Mouse (Mus musculus) hindbrain, postnatal 0 days (tissue): Measurements from ENCODE around the gene Sprtn. TPM values are rescaled to one million over a fixed set of nuclear protein-coding genes. Genes with fewer than 3 reads are reported as not detected.
A peak's percentile ranks its signal among the peaks of the same experiment; 100 is the strongest.

Experiments used
- ATAC-seq: fragments of 200-750 bp; cut with Nextera tagmentation; 2 replicates; pipeline ENCODE4 v1.8.0; 2017; ENCODE audit warnings: mild to moderate bottlenecking, moderate TSS enrichment, moderate library complexity
- DNase-seq: peaks from one replicate; pipeline ENCODE4 v3.0.0-alpha.2; 2015; ENCODE audit warnings: low spot score
- H3K27ac ChIP-seq: fragments of 300-500 bp; sonication (generic); 2 replicates; pipeline ENCODE4 v1.5.1; 2014; ENCODE audit warnings: mild to moderate bottlenecking
- H3K27me3 ChIP-seq: fragments of 300-500 bp; sonication (generic); 2 replicates; pipeline ENCODE4 v1.6.1; 2014; ENCODE audit warnings: low read length, mixed read lengths; ENCODE audit not compliant: insufficient read depth
- H3K36me3 ChIP-seq: fragments of 300-500 bp; sonication (generic); 2 replicates; pipeline ENCODE4 v1.6.1; 2014; ENCODE audit warnings: low read length, mixed read lengths; ENCODE audit not compliant: insufficient read depth
- H3K4me1 ChIP-seq: fragments of 300-500 bp; sonication (generic); 2 replicates; pipeline ENCODE4 v1.6.1; 2014; ENCODE audit warnings: antibody characterized with exemption, low read length, mixed read lengths; ENCODE audit not compliant: insufficient read depth
- H3K4me2 ChIP-seq: fragments of 300-500 bp; sonication (generic); 2 replicates; pipeline ENCODE4 v1.6.1; 2014; ENCODE audit warnings: low read depth, mild to moderate bottlenecking, low read length, moderate library complexity, mixed read lengths
- H3K4me3 ChIP-seq: fragments of 300-500 bp; sonication (generic); 2 replicates; pipeline ENCODE4 v1.5.1; 2014; ENCODE audit warnings: low read length
- H3K9ac ChIP-seq: fragments of 300-500 bp; sonication (generic); replicated peaks from 2 replicates; pipeline ENCODE4 v1.6.1; 2014; ENCODE audit warnings: mild to moderate bottlenecking, low read length, moderate library complexity, mixed read lengths
- H3K9me3 ChIP-seq: fragments of 300-500 bp; sonication (generic); 2 replicates; pipeline ENCODE4 v1.6.1; 2016; ENCODE audit warnings: low read length, mixed read lengths
- CTCF ChIP-seq: IDR thresholded peaks from 2 replicates; pipeline ENCODE4 v1.5.1; 2016; ENCODE audit warnings: antibody characterized with exemption, control low read depth, low read depth
- WGBS: fragments of 180-500 bp; shearing (Covaris S2); extraction: QIAGEN DNeasy Blood & Tissue Kit; methylation state at CpG from one replicate; pipeline ENCODE4 v1.1.7; 2014; 5-methylcytosine and 5-hydroxymethylcytosine counted together
- polyA plus RNA-seq: library from polyadenylated mRNA; unstranded; fragments of >200 nt; fragmentation: Nextera tagmentation; extraction: Ambion mirVana; gene quantifications from 2 replicates; pipeline ENCODE4 v1.2.1, GENCODE M21; 2015
- total RNA-seq: library from RNA; depleted of rRNA; stranded (reverse); fragments of >200 nt; gene quantifications from 2 replicates; pipeline ENCODE4 v1.2.3, GENCODE M21; 2014

Sprtn gene
- total and polyA plus RNA-seq, 2 experiments from 2014 or later = 6.0 to 11.6 TPM

DNA sequence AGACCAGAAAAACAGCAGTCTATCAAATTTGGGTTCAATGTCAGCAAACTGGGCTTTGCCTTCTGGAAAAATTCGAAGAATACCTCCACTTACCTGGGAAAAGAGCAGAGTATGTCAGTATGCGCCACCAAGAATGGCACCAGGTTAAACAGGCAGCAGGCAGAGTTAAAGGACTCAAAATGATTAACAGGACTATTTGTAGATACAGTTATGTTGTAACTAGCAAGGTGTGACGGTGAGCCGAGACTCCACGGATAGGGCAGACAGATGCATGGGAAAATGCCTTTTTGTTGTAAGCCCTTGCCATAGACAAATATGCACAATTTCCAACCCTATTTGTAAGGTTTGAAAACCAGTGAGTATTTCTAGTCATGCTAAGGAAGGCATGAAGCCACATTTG, 16.4 kb downstream of the Sprtn start:
- H3K36me3 ChIP-seq = peaks cover 8% of the 10 kb centered on the region; the same call in 1 of the 2 replicates
- H3K9me3 ChIP-seq = no peaks in the 10 kb centered on the region
- no peak overlapping the region for H3K9ac ChIP-seq
- no peak overlapping the region for H3K27ac ChIP-seq
- 100% methylated on average over 5 of the region's 5 CpGs for WGBS
- no peaks in the 10 kb centered on the region for H3K27me3 ChIP-seq
- no peak overlapping the region for H3K4me3 ChIP-seq
- TF ChIP-seq CTCF = no peak
- H3K4me2 ChIP-seq = no peak overlapping the region
- no peaks in the 10 kb centered on the region for H3K4me1 ChIP-seq
- DNase-seq = no peak
- no peak for ATAC-seq

DNA sequence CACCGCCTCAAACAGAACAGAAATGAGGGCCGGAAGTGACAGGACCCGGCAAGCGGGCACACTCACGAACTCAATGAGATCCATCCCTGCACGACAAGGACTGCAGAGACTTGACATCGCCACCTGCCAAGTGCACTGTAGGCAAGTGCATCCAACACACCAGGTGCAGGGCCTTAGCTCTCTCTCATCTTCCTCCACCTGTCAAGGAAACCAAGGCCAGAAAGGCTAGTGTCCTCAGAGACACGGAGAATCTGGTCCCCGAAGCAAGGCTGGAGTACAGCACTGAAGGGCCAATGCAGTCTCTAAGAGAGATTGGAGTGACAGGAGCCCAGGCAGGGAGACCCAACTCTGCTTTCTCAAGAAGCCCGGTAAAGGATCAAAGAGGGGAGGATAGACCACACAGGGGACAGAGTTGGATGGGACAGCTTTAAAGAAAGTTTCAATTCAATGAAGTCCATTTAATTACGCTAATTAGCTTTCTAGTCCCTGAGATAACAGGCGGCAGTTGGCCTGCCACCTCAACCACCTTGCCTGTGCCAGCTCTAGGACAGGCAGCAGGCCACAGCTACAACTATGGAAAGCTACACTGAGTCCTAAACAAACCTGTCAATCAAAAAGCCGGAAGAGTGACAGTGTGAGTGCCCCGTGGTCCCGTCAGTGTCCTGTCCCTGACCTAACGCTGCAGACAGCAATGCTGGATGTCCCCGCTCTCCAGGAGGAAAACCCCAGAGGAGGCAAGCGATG, 20.2 kb downstream of the Sprtn start:
- Histone ChIP-seq H3K9ac (no peak overlapping the region), H3K36me3 (peaks cover 8% of the 10 kb centered on the region; the same call in 1 of the 2 replicates), H3K27ac (no peak overlapping the region), H3K9me3 (no peaks in the 10 kb centered on the region), H3K27me3 (no peaks in the 10 kb centered on the region), H3K4me3 (no peak overlapping the region), H3K4me1 (no peaks in the 10 kb centered on the region), H3K4me2 (no peak overlapping the region)
- 72% methylated on average over 18 of the region's 18 CpGs for WGBS
- ATAC-seq (no peak), DNase-seq (no peak)
- no peak for TF ChIP-seq CTCF

DNA sequence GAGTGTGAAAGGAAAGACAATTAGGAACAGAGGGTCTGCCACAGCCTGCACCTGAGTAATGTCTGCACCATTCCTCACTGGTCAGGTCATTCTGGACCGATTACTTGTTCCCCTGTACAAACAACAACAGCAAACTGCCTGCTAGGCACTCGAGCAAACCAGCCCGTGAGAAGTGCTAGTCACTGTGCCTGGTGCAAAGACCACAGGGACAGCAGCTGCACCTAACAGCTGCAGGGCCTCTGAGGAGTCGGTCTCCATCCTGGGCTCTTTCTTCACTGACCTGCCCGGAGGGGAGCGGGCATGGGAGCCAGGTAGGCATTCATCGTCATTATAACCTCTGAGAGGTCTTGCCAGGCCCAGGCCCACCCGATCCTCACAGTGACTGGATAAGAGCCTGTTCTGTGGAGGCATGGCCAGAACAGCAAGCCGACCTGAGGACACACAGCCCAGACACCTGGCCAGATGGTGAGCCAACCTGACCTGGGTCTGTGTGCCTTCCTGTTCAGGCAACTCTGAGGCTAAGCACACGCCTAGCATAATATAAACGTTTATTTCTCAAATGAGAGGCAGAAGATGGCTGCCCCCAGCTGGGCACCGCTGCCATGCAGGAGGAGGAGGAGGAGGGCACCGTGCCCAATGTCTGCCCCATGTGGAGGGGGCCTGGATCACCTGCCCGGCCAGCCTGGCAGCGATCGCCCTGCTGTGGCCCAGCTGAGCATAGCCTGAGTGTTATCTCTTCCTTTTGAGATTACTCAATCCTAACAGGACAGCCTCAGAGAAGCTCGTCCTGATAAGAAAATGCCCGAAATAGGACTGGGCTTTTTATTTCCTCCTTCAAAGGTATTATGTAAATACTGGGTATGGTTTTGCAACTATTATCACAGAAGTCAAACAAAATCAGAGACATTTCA, 23.9 kb downstream of the Sprtn start:
- ATAC-seq = no peak
- TF ChIP-seq CTCF = no peak
- no peak overlapping the region for H3K4me3 ChIP-seq
- H3K27me3 ChIP-seq = no peaks in the 10 kb centered on the region
- no peaks in the 10 kb centered on the region for H3K36me3 ChIP-seq
- no peak overlapping the region for H3K27ac ChIP-seq
- no peaks in the 10 kb centered on the region for H3K9me3 ChIP-seq
- H3K9ac ChIP-seq = no peak overlapping the region
- 67% methylated on average over 18 of the region's 18 CpGs for WGBS
- no peaks in the 10 kb centered on the region for H3K4me1 ChIP-seq
- H3K4me2 ChIP-seq = no peak overlapping the region
- peak; percentile 10 for DNase-seq

DNA sequence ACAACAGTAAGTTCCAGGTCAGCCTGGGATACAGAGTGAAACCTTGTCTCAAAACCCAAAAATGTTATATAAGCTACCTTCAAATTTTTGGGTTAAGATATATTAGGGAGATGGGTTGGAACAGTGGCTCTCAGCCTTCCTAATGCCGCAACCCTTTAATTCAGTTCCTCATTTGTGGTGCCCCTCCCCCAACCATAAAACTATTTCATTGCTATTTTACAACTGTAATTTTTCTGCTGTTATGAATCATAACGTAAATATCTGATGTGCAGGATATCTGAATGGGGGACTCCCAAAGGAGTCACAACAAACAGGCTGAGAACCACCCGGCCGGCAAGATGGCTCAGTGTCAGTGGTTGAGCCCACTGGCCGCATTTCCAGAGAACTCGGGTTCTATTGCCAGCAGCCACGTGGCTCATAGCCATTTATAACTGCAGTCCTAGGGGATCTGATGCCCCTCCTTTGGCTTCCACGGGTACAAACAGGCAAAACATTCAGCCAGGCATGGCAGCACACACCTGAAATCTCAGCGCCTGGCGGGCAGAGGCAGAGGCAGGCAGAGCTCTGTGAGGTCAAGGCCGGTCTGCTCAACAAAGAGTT, 24.9 kb downstream of the Sprtn start:
- H3K4me2 ChIP-seq = no peak overlapping the region
- ATAC-seq = no peak
- DNase-seq = no peak
- no peak overlapping the region for H3K27ac ChIP-seq
- H3K4me3 ChIP-seq = no peak overlapping the region
- no peak for TF ChIP-seq CTCF
- H3K27me3 ChIP-seq = no peaks in the 10 kb centered on the region
- no peaks in the 10 kb centered on the region for H3K9me3 ChIP-seq
- no peaks in the 10 kb centered on the region for H3K4me1 ChIP-seq
- no peaks in the 10 kb centered on the region for H3K36me3 ChIP-seq
- H3K9ac ChIP-seq = no peak overlapping the region
- WGBS = 64% methylated on average over 11 of the region's 11 CpGs

DNA sequence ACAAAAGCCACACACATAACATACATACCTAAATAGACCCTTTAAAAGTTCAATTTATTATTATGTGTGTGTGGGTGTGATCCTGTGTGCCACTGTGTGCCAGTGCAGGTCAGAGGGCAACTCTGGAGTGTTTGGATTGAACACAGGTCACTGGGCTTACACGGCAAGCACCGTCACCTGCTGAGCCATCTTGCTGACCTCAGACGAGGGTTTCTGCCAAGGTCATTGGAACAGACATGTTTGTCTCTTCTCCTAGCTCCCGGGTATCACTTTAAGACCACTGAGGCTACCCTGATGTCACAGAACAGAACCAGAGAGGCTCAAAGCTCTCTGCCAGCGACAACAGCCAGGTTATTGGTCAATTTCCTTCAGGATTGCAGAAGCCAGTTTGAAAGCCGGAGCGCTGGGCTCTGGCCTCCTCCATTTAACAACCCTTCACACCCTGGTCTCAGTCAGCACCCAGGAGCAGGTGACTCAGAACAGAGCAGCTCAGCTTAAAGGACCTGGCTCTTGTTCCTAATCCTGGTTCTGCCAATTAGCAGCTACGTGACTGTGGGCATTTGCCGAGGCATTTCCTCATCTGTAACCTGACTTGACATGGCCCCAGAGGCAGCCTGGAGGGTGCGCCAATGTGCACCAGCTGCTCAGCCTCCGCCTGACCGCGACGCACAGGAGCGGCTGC, 26.4 kb downstream of the Sprtn start:
- Histone ChIP-seq H3K36me3 (no peaks in the 10 kb centered on the region), H3K9me3 (no peaks in the 10 kb centered on the region), H3K9ac (no peak overlapping the region), H3K4me3 (no peak overlapping the region), H3K4me2 (no peak overlapping the region), H3K27ac (no peak overlapping the region), H3K4me1 (no peaks in the 10 kb centered on the region), H3K27me3 (no peaks in the 10 kb centered on the region)
- ATAC-seq (no peak), DNase-seq (peak; percentile 17)
- WGBS = 69% methylated on average over 15 of the region's 15 CpGs
- no peak for TF ChIP-seq CTCF

DNA sequence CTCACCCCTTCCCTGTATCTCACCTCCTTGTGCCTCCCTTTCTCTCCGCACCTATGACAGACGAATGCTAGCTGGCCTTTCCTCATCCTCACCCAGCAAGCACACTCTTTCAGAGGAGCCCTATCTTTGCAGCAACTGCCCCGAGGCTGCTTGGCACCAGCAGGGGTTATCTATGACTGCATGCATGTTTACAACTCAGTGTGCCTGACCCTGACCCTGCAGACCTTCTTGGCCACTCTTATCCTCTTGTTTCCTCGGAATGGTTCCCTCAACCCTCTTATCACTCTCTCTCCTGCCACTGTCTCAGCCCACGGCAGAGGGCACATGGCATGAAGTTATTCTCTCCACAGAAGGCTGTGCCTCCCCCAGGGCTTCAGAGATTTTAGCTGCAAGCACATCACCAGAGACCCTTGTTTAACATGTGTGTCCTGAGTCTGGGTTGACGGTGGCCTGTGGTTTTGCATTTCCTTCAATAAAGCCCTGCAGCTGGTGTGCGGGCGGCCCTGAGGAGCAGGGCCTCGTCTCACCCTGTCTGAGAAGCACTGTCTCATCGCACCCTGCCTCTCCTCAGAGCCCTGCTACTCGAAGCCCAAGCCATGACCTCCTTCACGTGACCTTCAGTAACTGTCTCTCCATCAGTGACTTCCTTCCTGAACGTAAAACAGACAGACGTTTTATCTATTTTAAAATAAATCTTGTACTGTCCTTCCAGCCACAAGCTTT, 28.0 kb downstream of the Sprtn start:
- WGBS = 77% methylated on average over 14 of the region's 14 CpGs
- no peaks in the 10 kb centered on the region for H3K36me3 ChIP-seq
- H3K4me3 ChIP-seq = no peak overlapping the region
- no peak overlapping the region for H3K27ac ChIP-seq
- no peaks in the 10 kb centered on the region for H3K9me3 ChIP-seq
- ATAC-seq (no peak), DNase-seq (no peak)
- H3K4me1 ChIP-seq = no peaks in the 10 kb centered on the region
- H3K4me2 ChIP-seq = no peak overlapping the region
- TF ChIP-seq CTCF = no peak
- H3K9ac ChIP-seq = no peak overlapping the region
- no peaks in the 10 kb centered on the region for H3K27me3 ChIP-seq
